Mouse (Mus musculus) limb, embryonic 12.5 days (tissue): ENCODE data around the gene Ubtd1. TPM values are rescaled to one million over a fixed set of nuclear protein-coding genes. Genes with fewer than 3 reads are reported as not detected.

Experiments
- ATAC-seq: fragments of 200-750 bp; cut with Nextera tagmentation; 2 replicates; pipeline ENCODE4 v1.8.0; 2017; ENCODE audit warnings: low read depth, moderate TSS enrichment; ENCODE audit not compliant: insufficient number of reproducible peaks, insufficient read depth, low FRiP score, low TSS enrichment
- H3K27ac ChIP-seq: fragments of 300-500 bp; sonication (generic); 2 replicates; pipeline ENCODE4 v1.5.1; 2016; ENCODE audit warnings: mild to moderate bottlenecking, moderate library complexity
- H3K27me3 ChIP-seq: fragments of 300-500 bp; sonication (generic); 2 replicates; pipeline ENCODE4 v1.6.1; 2016; ENCODE audit warnings: mild to moderate bottlenecking, moderate library complexity
- H3K36me3 ChIP-seq: fragments of 300-500 bp; sonication (generic); 2 replicates; pipeline ENCODE4 v1.6.1; 2016; ENCODE audit warnings: mild to moderate bottlenecking, moderate library complexity
- H3K4me1 ChIP-seq: fragments of 300-500 bp; sonication (generic); replicated peaks from 2 replicates; pipeline ENCODE4 v1.6.1; 2016
- H3K4me2 ChIP-seq: fragments of 300-500 bp; sonication (generic); 2 replicates; pipeline ENCODE4 v1.6.1; 2016; ENCODE audit warnings: mild to moderate bottlenecking, moderate library complexity
- H3K4me3 ChIP-seq: fragments of 300-500 bp; sonication (generic); replicated peaks from 2 replicates; pipeline ENCODE4 v1.5.1; 2016; ENCODE audit warnings: mild to moderate bottlenecking
- H3K9ac ChIP-seq: fragments of 300-500 bp; sonication (generic); replicated peaks from 2 replicates; pipeline ENCODE4 v1.6.1; 2016; ENCODE audit warnings: mild to moderate bottlenecking, moderate library complexity
- H3K9me3 ChIP-seq: fragments of 300-500 bp; sonication (generic); 2 replicates; pipeline ENCODE4 v1.6.1; 2016; ENCODE audit warnings: mild to moderate bottlenecking, moderate library complexity
- WGBS: fragments of 180-500 bp; shearing (Covaris S2); methylation state at CpG from one replicate; pipeline ENCODE4 v1.1.7; 2016; 5-methylcytosine and 5-hydroxymethylcytosine counted together
- polyA plus RNA-seq: library from polyadenylated mRNA; unstranded; fragments of >200 nt; fragmentation: Nextera tagmentation; extraction: Ambion mirVana; gene quantifications from 2 replicates; pipeline ENCODE4 v1.2.1, GENCODE M21; 2016

Ubtd1 gene
- polyA plus RNA-seq, 1 experiment from 2014 or later = 19.1 TPM

GRCm38 (mm10) chr19:41994023-41994422, 12.5 kb downstream of the Ubtd1 start:
- no peak for ATAC-seq
- WGBS = 89% methylated on average over 7 of the region's 7 CpGs
- no peak overlapping the region for H3K4me3 ChIP-seq

GRCm38 (mm10) chr19:41995483-41995882, 13.9 kb downstream of the Ubtd1 start:
- Histone ChIP-seq H3K36me3 (no peaks in the 10 kb centered on the region), H3K27ac (peak overlapping the region; percentile 45; the same call in 1 of the 2 replicates), H3K4me3 (no peak overlapping the region), H3K4me1 (peaks cover 56% of the 10 kb centered on the region), H3K9ac (no peak overlapping the region), H3K4me2 (no peak overlapping the region), H3K27me3 (no peaks in the 10 kb centered on the region), H3K9me3 (no peaks in the 10 kb centered on the region)
- WGBS = 38% methylated on average over 1 of the region's 1 CpGs
- no peak for ATAC-seq

More at GRCm38 (mm10) chr19:41994023-41994422, 12.5 kb downstream of the Ubtd1 start:
- Histone ChIP-seq H3K9ac (no peak overlapping the region), H3K9me3 (no peaks in the 10 kb centered on the region), H3K4me2 (no peak overlapping the region), H3K27ac (no peak overlapping the region), H3K36me3 (no peaks in the 10 kb centered on the region), H3K4me1 (peaks cover 42% of the 10 kb centered on the region), H3K27me3 (no peaks in the 10 kb centered on the region)

DNA sequence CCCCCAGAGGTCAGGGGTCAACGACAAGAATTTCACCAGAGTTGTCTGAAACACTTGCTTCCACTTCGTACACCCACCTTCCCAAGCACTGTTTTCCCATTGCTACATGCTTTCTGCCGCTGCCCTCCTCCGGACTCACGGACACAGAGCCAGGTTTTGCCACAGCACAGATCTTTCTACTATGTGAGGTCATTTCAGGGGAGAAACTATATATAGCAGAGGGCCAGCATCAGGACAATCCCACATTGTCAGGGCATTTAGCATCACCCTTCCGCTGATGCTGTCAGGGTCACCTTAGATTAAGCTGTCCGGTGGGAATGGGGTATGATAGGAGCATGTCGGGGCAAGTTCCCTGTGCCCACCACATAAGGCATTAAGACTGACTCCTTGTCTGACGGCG, 15.5 kb downstream of the Ubtd1 start:
- Histone ChIP-seq H3K4me1 (peaks cover 65% of the 10 kb centered on the region), H3K4me3 (no peak overlapping the region), H3K27me3 (no peaks in the 10 kb centered on the region), H3K9ac (no peak overlapping the region), H3K4me2 (no peak overlapping the region), H3K27ac (0 out of 2 replicates have a peak overlapping the region, but pooled peaks have one; percentile 45), H3K9me3 (no peaks in the 10 kb centered on the region), H3K36me3 (no peaks in the 10 kb centered on the region)
- ATAC-seq = no peak
- WGBS = 64% methylated on average over 10 of the region's 10 CpGs

DNA sequence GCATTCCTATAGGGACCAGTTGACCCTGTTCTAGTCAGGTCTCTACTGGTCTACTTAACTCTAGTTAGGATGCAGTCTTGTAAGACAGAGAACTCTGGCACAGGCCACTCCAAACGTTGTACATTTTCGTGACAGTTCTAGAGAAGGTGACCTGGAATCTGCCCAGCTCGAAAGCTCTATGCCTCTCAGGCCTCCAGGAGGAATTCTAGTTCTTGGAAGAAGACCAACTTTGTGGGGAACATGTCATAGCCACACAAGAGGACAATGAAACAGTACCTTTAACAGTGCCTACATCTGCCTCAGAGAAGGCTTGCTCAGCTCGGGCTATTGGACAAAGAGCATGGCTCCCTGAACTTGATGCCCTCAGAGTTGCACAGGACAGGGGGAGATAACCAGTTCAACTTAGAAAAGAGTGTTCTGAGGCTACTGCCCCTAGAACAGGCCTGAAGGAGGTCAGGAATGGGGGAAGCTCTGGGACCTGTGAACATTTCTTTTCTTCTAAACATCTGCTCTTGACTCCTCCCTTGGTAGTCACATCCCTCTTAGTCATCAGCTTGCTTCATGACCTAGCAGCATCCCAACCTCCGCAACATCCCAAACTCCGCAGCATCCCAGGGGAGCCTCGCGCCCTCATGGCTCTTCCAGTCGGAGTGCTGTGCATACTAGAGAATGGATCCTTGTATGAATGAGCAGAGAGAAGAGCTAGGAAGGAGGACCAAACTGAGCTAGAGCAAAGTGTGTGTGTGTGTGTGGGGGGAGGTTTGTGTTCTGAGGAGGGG, 17.4 kb downstream of the Ubtd1 start:
- Histone ChIP-seq H3K4me1 (peaks cover 55% of the 10 kb centered on the region), H3K27me3 (no peaks in the 10 kb centered on the region), H3K9ac (no peak overlapping the region), H3K36me3 (no peaks in the 10 kb centered on the region), H3K9me3 (no peaks in the 10 kb centered on the region), H3K4me2 (no peak overlapping the region), H3K27ac (peak overlapping the region; percentile 81; the same call in 1 of the 2 replicates), H3K4me3 (no peak overlapping the region)
- WGBS = 90% methylated on average over 9 of the region's 9 CpGs
- no peak for ATAC-seq

DNA sequence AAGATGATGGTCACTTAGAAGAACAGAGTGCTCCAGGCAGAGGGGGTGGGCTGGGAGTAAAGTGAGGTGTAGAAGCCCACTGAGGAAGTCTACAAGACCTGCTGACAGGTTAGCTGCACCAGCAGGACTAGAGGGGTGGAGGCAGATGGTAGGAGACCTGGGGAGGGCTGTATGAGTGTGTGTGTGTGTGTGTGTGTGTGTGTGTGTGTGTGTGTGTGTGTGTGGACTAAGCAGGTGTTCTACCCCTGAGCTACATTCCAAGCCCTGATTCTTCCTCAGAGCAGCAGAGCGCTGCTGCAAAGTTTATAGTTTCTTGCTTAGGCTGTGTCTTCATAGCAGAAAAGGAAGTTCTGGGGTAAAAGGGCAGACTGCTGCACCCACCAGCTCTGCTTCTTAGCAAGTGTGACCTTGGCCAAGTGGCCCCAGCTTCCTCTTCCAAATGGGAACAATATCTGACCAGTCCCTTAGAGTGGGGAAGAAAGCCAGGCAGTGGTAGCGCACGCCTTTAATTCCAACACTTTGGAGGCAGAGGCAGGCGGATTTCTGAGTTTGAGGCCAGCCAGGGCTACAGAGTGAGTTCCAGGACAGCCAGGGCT, 18.2 kb downstream of the Ubtd1 start:
- Histone ChIP-seq H3K4me2 (no peak overlapping the region), H3K27ac (peak overlapping the region; percentile 81), H3K27me3 (no peaks in the 10 kb centered on the region), H3K36me3 (no peaks in the 10 kb centered on the region), H3K9ac (no peak overlapping the region), H3K9me3 (no peaks in the 10 kb centered on the region), H3K4me3 (no peak overlapping the region), H3K4me1 (peaks cover 53% of the 10 kb centered on the region)
- no peak for ATAC-seq
- WGBS = 76% methylated on average over 4 of the region's 4 CpGs

DNA sequence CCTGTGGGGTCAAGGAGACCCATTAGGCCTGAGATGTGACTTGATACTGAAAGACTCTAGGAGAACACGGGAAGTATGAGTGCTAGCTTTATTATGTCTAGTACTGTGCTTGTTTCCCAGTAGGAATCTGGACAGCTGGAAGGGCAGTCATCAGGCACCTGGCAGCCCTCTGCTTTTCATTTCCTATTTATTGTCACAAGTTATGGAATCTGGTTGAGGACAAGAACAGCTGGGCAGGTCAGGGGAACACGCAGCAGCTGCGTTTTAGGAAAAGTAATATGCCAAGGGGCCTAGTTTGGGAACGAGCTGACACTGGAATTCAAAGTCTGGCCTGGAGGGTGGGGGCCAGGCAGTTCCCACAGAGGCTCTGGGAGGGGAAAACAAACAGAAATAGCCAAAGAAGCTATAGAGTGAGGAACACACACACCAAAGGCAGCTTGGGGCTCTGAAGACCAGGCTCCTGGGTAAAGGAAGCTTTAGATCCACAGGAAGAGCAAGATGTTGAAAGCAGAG, 18.9 kb downstream of the Ubtd1 start:
- peak; percentile 80 for ATAC-seq
- no peaks in the 10 kb centered on the region for H3K36me3 ChIP-seq
- 15% methylated on average over 4 of the region's 4 CpGs for WGBS
- no peaks in the 10 kb centered on the region for H3K9me3 ChIP-seq
- H3K4me2 ChIP-seq = peak overlapping the region; percentile 4; the same call in 1 of the 2 replicates
- peak overlapping the region; percentile 81 for H3K27ac ChIP-seq
- H3K27me3 ChIP-seq = no peaks in the 10 kb centered on the region
- H3K9ac ChIP-seq = no peak overlapping the region
- H3K4me1 ChIP-seq = peaks cover 50% of the 10 kb centered on the region
- H3K4me3 ChIP-seq = no peak overlapping the region

- H3K4me1 ChIP-seq = peaks cover 51% of the 10 kb centered on the region
- 0 out of 2 replicates have a peak overlapping the region, but pooled peaks have one; percentile 4 for H3K4me2 ChIP-seq
- no peak overlapping the region for H3K4me3 ChIP-seq
- H3K9me3 ChIP-seq = no peaks in the 10 kb centered on the region
- H3K27me3 ChIP-seq = no peaks in the 10 kb centered on the region
- H3K9ac ChIP-seq = no peak overlapping the region
- no peak for ATAC-seq
- H3K27ac ChIP-seq = peak overlapping the region; percentile 81
- 92% methylated on average over 12 of the region's 12 CpGs for WGBS
- H3K36me3 ChIP-seq = no peaks in the 10 kb centered on the region
These were observed 19.9 kb downstream of the Ubtd1 start for GRCm38 (mm10) chr19:42001253-42001980.

DNA sequence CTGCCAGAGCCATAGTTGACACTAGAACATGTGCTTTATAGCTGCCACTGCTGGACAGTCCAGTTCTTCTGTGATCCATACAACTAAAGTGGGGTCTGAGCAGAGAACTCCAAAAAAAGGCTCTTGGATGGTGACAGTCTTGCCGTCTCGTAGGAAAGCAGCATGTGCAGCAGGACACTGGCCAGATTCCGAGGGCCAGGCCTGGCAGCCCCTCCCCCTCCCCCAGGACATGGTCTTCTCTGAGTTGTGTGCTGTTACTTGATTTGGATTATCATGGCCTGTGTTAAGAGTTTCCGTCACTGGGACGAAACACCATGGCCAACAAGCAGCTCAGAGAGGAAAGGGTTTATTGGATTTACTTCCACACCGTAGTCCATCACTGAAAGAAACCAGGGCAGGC, 22.7 kb downstream of the Ubtd1 start:
- H3K9me3 ChIP-seq = no peaks in the 10 kb centered on the region
- no peak for ATAC-seq
- no peak overlapping the region for H3K9ac ChIP-seq
- peaks cover 52% of the 10 kb centered on the region for H3K4me1 ChIP-seq
- WGBS = 71% methylated on average over 6 of the region's 6 CpGs
- no peak overlapping the region for H3K4me2 ChIP-seq
- H3K27ac ChIP-seq = no peak overlapping the region
- H3K36me3 ChIP-seq = no peaks in the 10 kb centered on the region
- H3K27me3 ChIP-seq = no peaks in the 10 kb centered on the region
- H3K4me3 ChIP-seq = no peak overlapping the region

DNA sequence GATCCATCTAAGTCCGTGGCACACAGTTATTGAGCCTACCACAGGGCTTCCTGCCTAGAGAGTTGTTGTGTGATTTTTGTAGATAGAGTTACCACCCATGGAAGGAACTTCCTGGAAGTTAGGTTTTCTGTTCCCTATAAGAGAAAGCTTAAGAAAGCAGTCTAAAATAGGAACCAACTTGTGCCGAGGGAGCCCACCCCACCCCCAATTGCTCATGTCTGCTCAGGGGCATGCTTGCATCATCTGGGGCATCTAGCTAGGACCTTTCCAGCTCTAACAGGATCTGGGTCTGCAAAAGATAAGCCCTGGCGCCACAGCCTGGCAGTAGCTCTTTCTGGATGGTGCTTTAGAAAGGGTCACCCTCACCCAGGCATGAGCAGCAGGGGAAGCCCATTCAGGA, 24.1 kb downstream of the Ubtd1 start:
- Histone ChIP-seq H3K4me2 (no peak overlapping the region), H3K36me3 (no peaks in the 10 kb centered on the region), H3K9ac (no peak overlapping the region), H3K27me3 (no peaks in the 10 kb centered on the region), H3K4me3 (no peak overlapping the region), H3K27ac (no peak overlapping the region), H3K9me3 (no peaks in the 10 kb centered on the region), H3K4me1 (peaks cover 43% of the 10 kb centered on the region)
- no peak for ATAC-seq
- 80% methylated on average over 3 of the region's 3 CpGs for WGBS

GRCm38 (mm10) chr19:42006568-42006967, 25.0 kb downstream of the Ubtd1 start:
- H3K4me3 ChIP-seq = no peak overlapping the region
- ATAC-seq = no peak
- WGBS = 42% methylated on average over 8 of the region's 8 CpGs
- no peaks in the 10 kb centered on the region for H3K9me3 ChIP-seq
- peaks cover 36% of the 10 kb centered on the region for H3K4me1 ChIP-seq
- 0 out of 2 replicates have a peak overlapping the region, but pooled peaks have one; percentile 17 for H3K27ac ChIP-seq
- no peak overlapping the region for H3K4me2 ChIP-seq
- H3K36me3 ChIP-seq = no peaks in the 10 kb centered on the region
- no peak overlapping the region for H3K9ac ChIP-seq
- H3K27me3 ChIP-seq = no peaks in the 10 kb centered on the region

DNA sequence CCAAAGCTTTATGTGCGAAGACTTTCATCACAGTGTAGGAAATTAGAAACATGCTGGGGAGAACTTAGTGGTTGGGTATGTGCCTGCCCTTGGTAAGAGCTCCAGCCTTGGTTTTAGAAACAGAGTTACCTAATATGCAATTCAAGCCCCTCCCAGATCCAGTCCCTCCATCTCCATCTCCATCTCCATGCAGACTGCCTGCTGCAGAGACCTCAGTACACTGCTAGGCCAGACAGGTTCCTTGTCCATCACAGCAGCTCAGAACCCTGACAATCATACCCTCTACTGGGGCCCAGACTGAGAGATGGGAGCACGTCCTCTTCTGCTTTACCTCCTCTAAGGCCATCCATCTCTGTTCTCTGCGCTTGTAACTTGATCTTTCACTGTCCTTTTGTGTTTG, 27.0 kb downstream of the Ubtd1 start:
- ATAC-seq = no peak
- Histone ChIP-seq H3K27ac (peak overlapping the region; percentile 53; the same call in 1 of the 2 replicates), H3K27me3 (no peaks in the 10 kb centered on the region), H3K4me3 (no peak overlapping the region), H3K9ac (0 out of 2 replicates have a peak overlapping the region, but pooled peaks have one; percentile 2), H3K4me1 (peaks cover 36% of the 10 kb centered on the region), H3K36me3 (no peaks in the 10 kb centered on the region; the same call in 1 of the 2 replicates), H3K9me3 (no peaks in the 10 kb centered on the region), H3K4me2 (no peak overlapping the region)
- 49% methylated on average over 3 of the region's 3 CpGs for WGBS
